In the genomic region with DNA sequence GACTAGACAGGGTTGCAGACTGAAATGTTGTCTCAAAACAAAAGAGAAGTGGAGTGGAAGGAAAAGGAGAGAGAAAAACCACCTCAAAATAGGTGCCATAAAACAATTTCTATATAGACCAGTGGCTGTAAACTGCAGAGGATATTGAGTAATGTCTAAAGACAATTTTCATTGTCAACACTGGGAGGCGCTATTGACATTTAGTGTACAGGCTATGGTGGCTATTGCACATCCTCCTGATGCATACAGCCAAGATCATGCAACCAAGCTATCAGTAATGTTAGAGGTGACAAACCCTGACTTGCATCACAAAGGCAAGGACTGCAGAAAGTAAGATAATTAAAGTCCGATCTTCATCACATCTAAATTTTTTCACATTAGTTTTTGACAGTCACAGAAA, we compare ENCODE assay signal across 8 mouse cellular contexts.
DNase-seq lines count a peak whose midpoint lies in the region; ATAC-seq and TF ChIP-seq lines count a peak whose summit lies in the region.

No protein-coding gene starts in this region.

- peak; percentile 13 for DNase-seq in hindbrain, embryonic 11.5 days (ENCODE audit: low spot score)
- no peak for DNase-seq in hindbrain, embryonic 10.5 days (ENCODE audit: low spot score)
- DNase-seq in A20 (ENCODE audit: low read depth, low spot score), result peak; percentile 69
- peak; percentile 50 for DNase-seq in brain, embryonic 14.5 days (ENCODE audit: low read depth)
- no peak for DNase-seq in yolk sac, embryonic 10.5 days (ENCODE audit: low spot score)
- no peak for DNase-seq in kidney, adult 18-20 months

- H3K9me3 ChIP-seq in hindbrain, embryonic 11.5 days (ENCODE audit: control insufficient read depth, low read length), result no peaks in the 10 kb centered on the region
- H3K9me3 ChIP-seq in hindbrain, embryonic 10.5 days, result no peaks in the 10 kb centered on the region
- no peaks in the 10 kb centered on the region for H3K9me3 ChIP-seq in kidney, embryonic 16.5 days (ENCODE audit: low read length)

- no peak overlapping the region for H3K4me3 ChIP-seq in hindbrain, embryonic 11.5 days (ENCODE audit: low read depth, low read length)
- no peak overlapping the region for H3K4me3 ChIP-seq in hindbrain, embryonic 10.5 days
- no peak overlapping the region for H3K4me3 ChIP-seq in kidney, embryonic 16.5 days (ENCODE audit: low read length)

- H3K4me1 ChIP-seq in hindbrain, embryonic 11.5 days (replicated peaks; ENCODE audit: control insufficient read depth, insufficient read depth, low read length), result no peaks in the 10 kb centered on the region
- no peaks in the 10 kb centered on the region for H3K4me1 ChIP-seq in hindbrain, embryonic 10.5 days (replicated peaks)
- H3K4me1 ChIP-seq in kidney, embryonic 16.5 days (ENCODE audit: insufficient read depth, low read length), result no peaks in the 10 kb centered on the region

- H3K27me3 ChIP-seq in hindbrain, embryonic 11.5 days (ENCODE audit: control insufficient read depth, insufficient read depth, low read length), result no peaks in the 10 kb centered on the region
- H3K27me3 ChIP-seq in hindbrain, embryonic 10.5 days (ENCODE audit: insufficient read depth, poor library complexity, severe bottlenecking), result no peaks in the 10 kb centered on the region
- no peaks in the 10 kb centered on the region for H3K27me3 ChIP-seq in kidney, embryonic 16.5 days (ENCODE audit: insufficient read depth, low read length)

- no peak overlapping the region for H3K4me2 ChIP-seq in hindbrain, embryonic 11.5 days (replicated peaks; ENCODE audit: low read depth, low read length)
- no peak overlapping the region for H3K4me2 ChIP-seq in kidney, embryonic 16.5 days (replicated peaks; ENCODE audit: low read depth, low read length)

- TF ChIP-seq POLR2A in brain, embryonic 14.5 days (IDR thresholded peaks at IDR 0.05; ENCODE audit: borderline replicate concordance, extremely low read depth, insufficient read depth, insufficient read length, poor library complexity, severe bottlenecking), result no peak

- no peaks in the 10 kb centered on the region for H3K36me3 ChIP-seq in hindbrain, embryonic 11.5 days (ENCODE audit: control insufficient read depth, insufficient read depth, low read length)
- no peaks in the 10 kb centered on the region for H3K36me3 ChIP-seq in hindbrain, embryonic 10.5 days
- H3K36me3 ChIP-seq in kidney, embryonic 16.5 days (ENCODE audit: insufficient read depth, low read length), result no peaks in the 10 kb centered on the region

- 47% methylated on average over 2 of the region's 2 CpGs for WGBS in hindbrain, embryonic 11.5 days
- WGBS in hindbrain, embryonic 10.5 days, result 48% methylated on average over 2 of the region's 2 CpGs
- 44% methylated on average over 2 of the region's 2 CpGs for WGBS in kidney, embryonic 16.5 days

- TF ChIP-seq CTCF in brain, embryonic 14.5 days (IDR thresholded peaks at IDR 0.05; ENCODE audit: borderline replicate concordance, extremely low read depth, insufficient read depth, insufficient read length), result peak; percentile 28; the same call in 1 of the 2 replicates

- peak; percentile 59; the same call in 1 of the 2 replicates for ATAC-seq in hindbrain, embryonic 11.5 days (ENCODE audit: low FRiP score)
- ATAC-seq in hematopoietic stem cell, adult 5-6 weeks (replicated peaks in 1 of 2; ENCODE audit: insufficient read depth in 1 of 2, low FRiP score in 2 of 2, low TSS enrichment in 1 of 2, low read depth in 1 of 2, poor library complexity in 2 of 2, severe bottlenecking in 2 of 2), result peak; percentile 68 to 73
- no peak for ATAC-seq in kidney, embryonic 16.5 days (ENCODE audit: low FRiP score, low TSS enrichment)

- no peak overlapping the region for H3K9ac ChIP-seq in hindbrain, embryonic 11.5 days (ENCODE audit: low read depth, low read length)
- no peak overlapping the region for H3K9ac ChIP-seq in kidney, embryonic 16.5 days (replicated peaks; ENCODE audit: low read length)

- no peak overlapping the region for H3K27ac ChIP-seq in hindbrain, embryonic 11.5 days (ENCODE audit: low read depth, low read length)
- no peak overlapping the region for H3K27ac ChIP-seq in hindbrain, embryonic 10.5 days
- no peak overlapping the region for H3K27ac ChIP-seq in kidney, embryonic 16.5 days (ENCODE audit: low read length)

Comparison
In these comparisons a context has a peak if more than half of its experiments do, and no peak if none do; other contexts are left out.
1. DNase-seq: peak in hindbrain, embryonic 11.5 days (single experiment), A20 (single experiment) and brain, embryonic 14.5 days (single experiment); none in hindbrain, embryonic 10.5 days (single experiment), yolk sac, embryonic 10.5 days (single experiment) and kidney, adult 18-20 months (single experiment).